Mouse (Mus musculus) cerebellum, adult 9-10 months (tissue): Measurements from ENCODE around the gene Srebf1.

Experiments used
- DNase-seq: peaks from one replicate; pipeline ENCODE4 v3.0.0; 2022

Gene Srebf1

DNA sequence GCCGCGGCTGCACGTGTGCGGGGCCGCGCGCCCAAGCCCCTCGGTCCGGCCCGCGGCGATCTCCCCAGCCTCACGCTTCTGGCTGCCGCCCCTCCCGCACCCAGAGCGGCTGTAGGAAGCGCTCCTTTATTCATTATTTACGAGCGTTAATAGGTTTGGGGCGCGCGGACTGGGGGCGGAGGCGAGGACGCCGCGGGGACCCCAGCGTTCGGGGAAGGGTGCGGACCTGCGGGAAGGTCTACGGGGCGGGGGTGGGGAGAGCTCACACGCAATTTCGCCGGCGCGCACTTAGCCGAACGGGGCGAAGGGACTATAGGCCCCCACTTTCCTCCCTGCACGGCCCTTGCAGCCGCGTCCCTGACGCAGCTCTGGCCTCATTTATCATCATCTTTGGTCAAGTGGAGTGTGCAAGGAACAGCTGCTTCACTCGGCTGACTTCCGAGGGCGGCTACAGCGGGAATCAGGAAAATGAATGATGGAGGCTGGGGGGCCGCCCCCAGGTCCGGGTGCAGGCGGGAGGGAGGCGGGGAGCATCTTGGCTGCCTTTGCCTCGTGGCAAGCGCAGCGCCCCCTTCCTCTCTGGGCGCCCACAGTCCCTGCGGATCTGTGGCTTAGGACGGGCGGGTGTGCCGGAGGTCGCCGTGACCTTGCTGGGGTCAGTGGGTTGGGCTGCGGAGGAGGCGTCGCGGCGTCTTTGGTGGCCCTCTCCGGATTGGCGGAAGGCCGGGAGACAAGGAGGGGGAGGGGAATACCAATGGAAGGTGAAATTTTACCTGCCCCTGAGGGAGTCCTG, 46.0 kb downstream of the Srebf1 start:
- DNase-seq: peak; percentile 86

- DNase-seq: peak; percentile 85
Measured at GRCm38 (mm10) chr11:60175371-60176181, 46.8 kb downstream of the Srebf1 start.

DNA sequence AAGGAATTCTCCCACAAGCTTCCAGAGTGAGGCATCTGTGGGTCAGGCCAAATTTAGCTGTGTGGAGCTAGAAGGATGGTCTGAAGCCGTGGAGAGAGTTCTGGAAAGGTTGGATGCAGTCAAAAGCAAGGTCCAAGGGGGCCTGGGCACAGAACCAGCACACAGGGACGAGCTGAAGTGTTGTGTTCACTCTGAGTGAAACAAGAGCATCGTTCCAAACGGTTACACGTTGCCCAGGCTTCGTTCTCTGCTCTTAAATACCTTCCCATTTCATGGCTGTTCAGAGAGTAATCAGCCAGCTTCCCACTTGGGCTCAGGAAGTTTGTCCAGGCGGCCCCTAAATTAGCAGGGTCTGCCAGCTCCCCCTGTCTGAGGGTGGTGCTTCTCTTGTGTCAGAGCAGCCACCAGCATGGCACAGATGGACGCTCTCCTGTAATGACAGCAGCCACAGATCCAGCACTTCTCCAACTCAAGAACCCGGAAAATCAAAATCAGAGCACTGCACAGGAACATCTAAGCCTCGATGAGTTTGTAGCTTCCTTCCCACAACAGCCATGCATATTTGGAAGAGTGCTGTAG, 48.7 kb downstream of the Srebf1 start:
- no peak for DNase-seq

- no peak for DNase-seq
Measured at GRCm38 (mm10) chr11:60172074-60172473, 50.3 kb downstream of the Srebf1 start.

DNA sequence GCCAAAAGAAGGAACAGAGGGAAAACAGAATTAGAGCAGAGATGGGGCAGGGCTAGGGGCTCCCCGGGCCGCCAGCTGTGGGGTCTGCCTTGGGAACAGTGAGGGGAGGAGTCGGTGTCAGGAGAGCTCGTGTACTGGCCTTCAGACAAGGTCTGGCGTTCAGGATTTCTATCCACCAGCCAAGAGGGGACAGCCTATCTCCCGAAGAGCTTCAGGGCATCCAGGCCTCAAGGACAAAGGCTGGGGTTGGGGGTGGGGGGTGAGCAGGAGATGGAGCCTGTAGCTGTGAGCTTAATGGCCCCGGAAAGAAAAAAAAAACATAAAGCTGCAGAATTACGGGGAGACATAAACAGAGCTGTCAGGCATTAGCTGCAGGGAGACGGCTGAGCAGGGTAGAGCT, 53.6 kb downstream of the Srebf1 start:
- no peak for DNase-seq

GRCm38 (mm10) chr11:60165076-60165475, 57.3 kb downstream of the Srebf1 start:
- no peak for DNase-seq

DNA sequence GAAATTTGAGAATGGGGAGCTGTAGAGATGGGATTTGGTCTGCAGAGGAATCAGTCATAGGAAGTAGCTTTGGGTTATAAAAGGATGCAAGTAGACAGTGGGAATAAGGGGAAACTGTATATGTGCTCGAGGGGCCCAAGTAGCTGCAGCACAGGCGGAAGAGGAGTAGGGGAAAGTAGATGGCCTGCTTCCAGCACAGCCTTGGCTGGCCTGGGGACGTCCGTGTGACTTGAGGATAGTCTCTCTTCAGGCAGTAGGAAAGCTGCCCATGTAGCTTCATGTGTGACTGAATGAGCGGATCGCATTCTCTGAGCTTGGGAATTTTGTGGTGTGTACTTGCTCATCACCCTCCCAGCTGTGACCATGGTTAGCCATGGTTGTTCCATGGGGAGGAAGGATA, 57.9 kb downstream of the Srebf1 start:
- no peak for DNase-seq

DNA sequence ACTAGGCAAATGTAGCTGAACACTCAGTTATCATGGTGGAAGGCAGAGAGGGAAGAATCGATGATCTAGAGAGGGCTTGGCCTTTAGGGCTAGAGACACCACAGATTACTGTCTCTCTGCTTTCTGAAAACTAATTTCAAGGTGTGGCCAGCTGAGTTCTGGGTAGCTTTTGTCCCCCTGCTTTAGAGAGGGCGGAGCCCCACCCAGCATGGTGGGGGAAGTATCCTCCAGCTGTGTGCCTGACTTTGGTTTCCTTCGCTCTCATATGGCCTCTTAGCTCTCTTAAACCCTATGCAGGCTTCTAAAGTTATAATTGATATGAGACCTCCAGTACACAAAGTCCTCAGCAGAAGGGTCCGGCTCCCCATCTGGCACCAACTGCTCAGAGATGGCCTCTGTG, 59.0 kb downstream of the Srebf1 start:
- DNase-seq: no peak

- no peak for DNase-seq
Measured at GRCm38 (mm10) chr11:60162547-60162946, 59.8 kb downstream of the Srebf1 start.

DNA sequence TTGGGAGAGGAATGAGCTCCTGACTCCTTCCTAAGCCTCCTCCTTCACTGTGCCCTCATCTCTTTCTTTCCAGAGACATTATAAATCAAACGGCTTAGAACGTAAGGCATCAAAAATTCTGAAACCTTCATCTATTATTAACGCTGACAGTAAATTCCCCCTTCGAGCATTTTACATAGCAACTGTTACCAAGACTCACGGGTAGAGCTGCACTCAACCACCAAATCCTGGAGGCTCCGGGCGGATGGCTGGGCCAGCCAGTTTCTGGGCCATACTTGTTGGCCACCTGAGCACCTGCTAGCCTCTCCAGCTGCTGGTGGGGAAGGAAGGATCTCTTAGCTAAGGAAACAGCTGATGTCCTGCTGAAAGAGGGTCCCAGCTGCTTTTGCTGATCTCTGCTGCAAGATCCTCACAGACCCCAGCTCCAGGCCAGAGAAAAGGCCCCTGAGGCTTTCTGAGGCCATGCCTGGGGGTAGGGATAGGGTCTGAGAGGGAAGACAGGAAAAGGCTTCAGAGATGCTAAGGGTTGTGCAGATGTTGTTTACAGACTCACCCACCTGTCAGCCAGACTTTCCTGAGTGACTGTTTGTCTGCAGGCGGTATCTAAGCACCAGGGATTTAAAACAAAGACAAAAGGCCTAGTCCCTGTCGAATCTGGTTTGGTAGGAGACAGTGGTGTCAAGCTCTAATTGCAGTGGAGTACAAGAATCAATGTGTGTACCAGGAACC, 61.1 kb downstream of the Srebf1 start:
- no peak for DNase-seq

DNA sequence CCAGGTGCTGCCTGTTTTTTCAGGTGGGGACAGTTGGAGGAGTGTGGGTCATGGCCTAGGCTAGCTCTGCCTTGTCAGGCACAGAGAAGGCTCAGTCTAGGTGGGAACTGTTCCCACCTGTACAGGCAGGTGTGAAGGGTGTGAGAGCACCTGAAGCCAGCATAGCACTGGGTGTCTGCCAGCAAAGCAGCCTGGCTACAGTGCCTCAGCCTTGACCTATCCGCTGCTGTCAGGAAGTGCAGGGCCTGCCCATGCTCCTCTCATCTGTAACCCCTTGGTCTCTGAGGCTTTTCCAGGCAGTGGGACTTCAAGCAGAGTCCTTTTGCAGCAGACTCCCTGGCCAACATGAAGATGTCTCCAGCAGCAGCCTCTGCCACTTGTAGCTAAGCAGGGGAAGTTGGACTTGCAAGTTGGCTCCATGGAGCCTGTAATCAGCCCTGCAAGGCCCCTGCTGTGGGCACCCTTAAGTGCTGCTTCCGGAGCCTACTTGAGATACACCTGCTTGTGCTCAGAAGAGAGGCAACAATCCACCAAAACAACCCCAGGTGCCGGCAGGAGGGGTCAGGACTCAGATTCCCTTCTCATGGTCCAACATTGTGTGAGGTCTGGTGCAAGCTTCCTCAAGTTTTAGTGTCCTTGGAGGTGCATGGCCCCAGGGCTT, 61.8 kb downstream of the Srebf1 start:
- no peak for DNase-seq

GRCm38 (mm10) chr11:60159955-60160354, 62.4 kb downstream of the Srebf1 start:
- no peak for DNase-seq

- no peak for DNase-seq
Measured at GRCm38 (mm10) chr11:60158271-60158670, 64.1 kb downstream of the Srebf1 start.

GRCm38 (mm10) chr11:60155690-60156089, 66.7 kb downstream of the Srebf1 start:
- DNase-seq: no peak

DNA sequence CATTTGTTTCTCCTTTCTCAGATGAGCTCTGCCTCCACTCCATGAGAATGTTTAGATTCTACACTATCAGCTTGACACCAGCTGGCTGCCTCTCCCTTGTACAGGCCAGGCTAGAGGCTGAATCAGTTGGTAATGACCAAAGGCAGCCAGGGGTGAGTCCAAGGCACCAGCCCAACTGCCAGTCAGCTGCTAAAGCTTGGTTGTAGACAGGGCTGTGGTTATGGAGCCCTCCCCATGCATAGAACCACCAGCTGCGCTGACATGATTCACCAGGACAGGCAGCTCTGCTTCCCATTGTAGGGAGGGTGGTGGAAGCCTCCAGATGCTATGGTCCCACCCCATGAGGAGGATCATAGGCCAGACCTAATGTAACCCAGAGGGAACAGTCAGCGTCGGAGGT, 68.4 kb downstream of the Srebf1 start:
- DNase-seq: no peak

DNA sequence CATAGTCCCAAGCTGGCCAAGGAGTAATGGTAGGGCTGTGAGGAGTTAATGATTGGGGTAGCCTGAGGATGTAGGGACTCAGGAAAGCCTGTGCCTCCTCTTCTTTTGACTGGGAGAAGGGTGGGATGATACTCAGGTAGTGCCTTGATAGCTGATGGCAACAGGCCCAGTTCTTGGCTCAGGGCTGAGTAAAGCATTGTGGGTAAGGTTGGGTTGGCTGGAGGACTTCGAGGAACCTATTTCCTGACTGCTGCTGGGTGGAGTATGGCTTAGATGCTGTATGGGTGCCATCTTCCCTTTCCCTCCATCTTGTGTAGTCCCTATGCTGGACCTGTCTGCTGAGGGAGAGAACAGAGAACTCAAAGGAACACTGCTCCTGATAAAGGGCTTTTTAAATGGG, 70.0 kb downstream of the Srebf1 start:
- no peak for DNase-seq

DNA sequence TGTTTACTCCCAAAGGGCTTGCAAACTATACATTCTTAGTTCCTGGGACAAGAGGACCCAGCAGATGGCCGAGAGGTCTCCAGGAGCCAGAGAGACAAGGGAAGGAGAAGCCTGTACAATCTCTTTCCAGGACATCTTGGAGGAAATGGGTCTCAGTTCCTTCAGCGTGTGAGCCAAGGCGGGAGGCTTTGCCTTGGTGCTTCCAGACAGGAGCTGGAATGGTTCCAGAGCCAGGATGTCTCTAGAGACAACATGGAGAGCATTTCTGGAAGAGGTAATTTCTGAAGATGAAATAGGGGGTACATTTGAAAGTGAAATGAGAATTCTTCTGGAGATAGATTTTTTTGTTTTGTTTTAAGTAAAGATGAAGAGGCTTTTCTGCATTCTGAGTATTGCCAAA, 71.7 kb downstream of the Srebf1 start:
- no peak for DNase-seq
